Mouse (Mus musculus): Measurements from ENCODE around the gene Ppp6r2.

Ppp6r2 gene

GRCm38 (mm10) chr15:89182328-89182741 lies 29.0 kb upstream of the Ppp6r2 start:
- DNase-seq (ENCODE audit: low spot score in 2 of 2): no peak

GRCm38 (mm10) chr15:89182842-89183241 lies 28.5 kb upstream of the Ppp6r2 start:
- DNase-seq (ENCODE audit: low spot score in 2 of 2): no peak

GRCm38 (mm10) chr15:89184141-89184936 lies 27.0 kb upstream of the Ppp6r2 start:
- DNase-seq (ENCODE audit: low spot score in 2 of 2): no peak

- DNase-seq (ENCODE audit: low spot score in 2 of 2): no peak
Observed at GRCm38 (mm10) chr15:89184937-89185227, 26.5 kb upstream of the Ppp6r2 start.

GRCm38 (mm10) chr15:89195261-89195681 lies 16.1 kb upstream of the Ppp6r2 start:
- DNase-seq (ENCODE audit: low spot score in 2 of 2): no peak

GRCm38 (mm10) chr15:89195690-89196312 lies 15.6 kb upstream of the Ppp6r2 start:
- DNase-seq (ENCODE audit: low spot score in 2 of 2): peak; percentile 81 to 86

GRCm38 (mm10) chr15:89196313-89196706 lies 15.0 kb upstream of the Ppp6r2 start, which contains the start of gene Dennd6b:
Gene Dennd6b, minus strand, starts transcription at chr15:89196496.
- DNase-seq (ENCODE audit: low spot score in 2 of 2): peak; percentile 94 to 96

GRCm38 (mm10) chr15:89197056-89197455 lies 14.3 kb upstream of the Ppp6r2 start:
- no peak for DNase-seq (ENCODE audit: low spot score in 2 of 2)

GRCm38 (mm10) chr15:89207457-89207856 lies 3.9 kb upstream of the Ppp6r2 start:
- no peak for DNase-seq (ENCODE audit: low spot score in 2 of 2)

- peak; percentile 46 to 50 for DNase-seq (ENCODE audit: low spot score in 2 of 2)
Observed at GRCm38 (mm10) chr15:89209886-89210761, 1.2 kb upstream of the Ppp6r2 start.

- DNase-seq (ENCODE audit: low spot score in 2 of 2): peak in 1 of 2 experiments; percentile 14
Observed at GRCm38 (mm10) chr15:89211716-89212461, 536 bp downstream of the Ppp6r2 start.

GRCm38 (mm10) chr15:89212495-89212894 lies 1.1 kb downstream of the Ppp6r2 start:
- DNase-seq (ENCODE audit: low spot score in 2 of 2): no peak

- DNase-seq (ENCODE audit: low spot score in 2 of 2): no peak
Observed at GRCm38 (mm10) chr15:89213517-89213916, 2.2 kb downstream of the Ppp6r2 start.

- DNase-seq (ENCODE audit: low spot score in 2 of 2): no peak
Observed at GRCm38 (mm10) chr15:89214953-89215352, 3.6 kb downstream of the Ppp6r2 start.

- DNase-seq (ENCODE audit: low spot score in 2 of 2): no peak
Observed at GRCm38 (mm10) chr15:89215611-89216233, 4.4 kb downstream of the Ppp6r2 start.

- DNase-seq (ENCODE audit: low spot score in 2 of 2): no peak
Observed at GRCm38 (mm10) chr15:89233586-89233985, 22.2 kb downstream of the Ppp6r2 start.

GRCm38 (mm10) chr15:89234052-89234451 lies 22.7 kb downstream of the Ppp6r2 start:
- no peak for DNase-seq (ENCODE audit: low spot score in 2 of 2)

- DNase-seq (ENCODE audit: low spot score in 2 of 2): no peak
Observed at GRCm38 (mm10) chr15:89239751-89240392, 28.5 kb downstream of the Ppp6r2 start.

GRCm38 (mm10) chr15:89241025-89241424 lies 29.7 kb downstream of the Ppp6r2 start:
- no peak for DNase-seq (ENCODE audit: low spot score in 2 of 2)

- DNase-seq (ENCODE audit: low spot score in 2 of 2): no peak
Observed at GRCm38 (mm10) chr15:89249063-89249462, 37.7 kb downstream of the Ppp6r2 start.

GRCm38 (mm10) chr15:89255330-89255729 lies 44.0 kb downstream of the Ppp6r2 start:
- no peak for DNase-seq (ENCODE audit: low spot score in 2 of 2)
